Mouse (Mus musculus): ENCODE measurements around the gene Reg1. TPM values are rescaled to one million over a fixed set of nuclear protein-coding genes. Genes with fewer than 3 reads are reported as not detected.

The Reg1 gene
- polyA plus RNA-seq, 1 experiment from 2014 or later: not detected

DNA sequence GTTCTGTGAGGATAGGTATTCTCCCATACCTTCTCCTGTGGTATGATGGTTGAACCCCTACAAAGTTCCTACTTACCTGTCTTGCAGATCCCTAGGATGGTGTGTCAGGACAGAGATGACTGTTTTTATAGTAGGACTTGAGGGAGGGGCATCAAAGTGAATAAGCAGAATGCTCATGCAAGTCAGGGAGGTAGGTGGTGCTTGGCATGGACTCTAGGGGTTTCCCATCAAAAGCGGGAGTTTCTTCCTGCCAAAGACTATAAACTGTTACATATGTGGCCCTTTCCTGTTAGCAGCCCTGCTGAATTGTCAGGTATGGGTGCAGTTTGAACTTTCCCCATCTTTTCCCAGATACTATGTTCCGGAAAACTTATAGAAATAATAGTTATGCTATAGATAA lies 46.3 kb downstream of the Reg1 start, which contains the start of gene Reg3g:
Gene Reg3g (minus strand): TSS at position 101 of the 400 bp plus-strand sequence.
- H3K4me2 ChIP-seq: no peak within 1 kb of the TSS
- H3K4me3 ChIP-seq: no peak within 1 kb of the TSS
- no peak within 1 kb of the TSS for H3K27ac ChIP-seq
- no peaks in the 10 kb centered on the region for H3K9me3 ChIP-seq (replicated peaks)
- no peaks in the 10 kb centered on the region for H3K27me3 ChIP-seq
- no peaks in the 10 kb centered on the region for H3K4me1 ChIP-seq (replicated peaks)
- H3K36me3 ChIP-seq: no peaks in the 10 kb centered on the region
- no peak within 1 kb of the TSS for H3K9ac ChIP-seq
- ATAC-seq (replicated peaks; ENCODE audit: insufficient number of reproducible peaks, insufficient read depth, low FRiP score, low read depth): no peak
- WGBS: 76% methylated on average over 2 of the region's 2 CpGs

- H3K4me3 ChIP-seq: no peak overlapping the region
- WGBS: 60% methylated on average over 3 of the region's 3 CpGs
- no peak for ATAC-seq (replicated peaks; ENCODE audit: insufficient number of reproducible peaks, insufficient read depth, low FRiP score, low read depth)
- H3K4me2 ChIP-seq: no peak overlapping the region
- no peak overlapping the region for H3K9ac ChIP-seq
- H3K36me3 ChIP-seq: no peaks in the 10 kb centered on the region
- H3K27ac ChIP-seq: no peak overlapping the region
- no peaks in the 10 kb centered on the region for H3K4me1 ChIP-seq (replicated peaks)
- no peaks in the 10 kb centered on the region for H3K27me3 ChIP-seq
- no peaks in the 10 kb centered on the region for H3K9me3 ChIP-seq (replicated peaks)
Measured at GRCm38 (mm10) chr6:78469287-78469686, 46.8 kb downstream of the Reg1 start.

Other genes starting within 250 kb of the Reg1 start
- not detected in 2 replicates for gene Reg3b, start 52.1 kb upstream of the Reg1 start, polyA plus RNA-seq (2015; fragmentation: Nextera tagmentation; extraction: Ambion mirVana)
- not detected in 2 replicates for gene Reg3d, start 43.8 kb upstream of the Reg1 start, polyA plus RNA-seq (2015; fragmentation: Nextera tagmentation; extraction: Ambion mirVana)
- gene Reg3a, start 42.0 kb upstream of the Reg1 start, polyA plus RNA-seq (2015; fragmentation: Nextera tagmentation; extraction: Ambion mirVana): not detected in 2 replicates
- not detected in 2 replicates for gene Reg2, start 27.1 kb upstream of the Reg1 start, polyA plus RNA-seq (2015; fragmentation: Nextera tagmentation; extraction: Ambion mirVana)
- gene Reg3g, start 46.2 kb downstream of the Reg1 start, polyA plus RNA-seq (2015; fragmentation: Nextera tagmentation; extraction: Ambion mirVana): 1.3 and 5.6 TPM in 2 replicates